Mouse (Mus musculus) kidney, postnatal 0 days (tissue): Measurements from ENCODE around the gene Relb. TPM values are rescaled to one million over a fixed set of nuclear protein-coding genes. Genes with fewer than 3 reads are reported as not detected.

ENCODE experiments used
- ATAC-seq: fragments of 200-750 bp; cut with Nextera tagmentation; replicated peaks from 2 replicates; pipeline ENCODE4 v1.8.0; 2017; ENCODE audit warnings: low read depth, moderate number of reproducible peaks, moderate TSS enrichment, moderate library complexity; ENCODE audit not compliant: low FRiP score
- DNase-seq: peaks from one replicate; pipeline ENCODE4 v3.0.0-alpha.2; 2016; ENCODE audit warnings: low spot score
- H3K27ac ChIP-seq: fragments of 300-500 bp; sonication (generic); 2 replicates; pipeline ENCODE4 v1.5.1; 2014; ENCODE audit warnings: mild to moderate bottlenecking
- H3K27me3 ChIP-seq: fragments of 300-500 bp; sonication (generic); 2 replicates; pipeline ENCODE4 v1.6.1; 2014; ENCODE audit warnings: low read length, mixed read lengths; ENCODE audit not compliant: insufficient read depth
- H3K36me3 ChIP-seq: fragments of 300-500 bp; sonication (generic); 2 replicates; pipeline ENCODE4 v1.6.1; 2014; ENCODE audit warnings: low read length, mixed read lengths; ENCODE audit not compliant: insufficient read depth
- H3K4me1 ChIP-seq: fragments of 300-500 bp; sonication (generic); replicated peaks from 2 replicates; pipeline ENCODE4 v1.6.1; 2014; ENCODE audit warnings: antibody characterized with exemption, low read length, mixed read lengths; ENCODE audit not compliant: insufficient read depth
- H3K4me2 ChIP-seq: fragments of 300-500 bp; sonication (generic); 2 replicates; pipeline ENCODE4 v1.6.1; 2014; ENCODE audit warnings: mild to moderate bottlenecking, low read length, moderate library complexity, mixed read lengths
- H3K4me3 ChIP-seq: fragments of 300-500 bp; sonication (generic); replicated peaks from 2 replicates; pipeline ENCODE4 v1.5.1; 2014; ENCODE audit warnings: low read depth, low read length
- H3K9ac ChIP-seq: fragments of 300-500 bp; sonication (generic); 2 replicates; pipeline ENCODE4 v1.6.1; 2014; ENCODE audit warnings: low read depth, low read length
- H3K9me3 ChIP-seq: fragments of 300-500 bp; sonication (generic); replicated peaks from 2 replicates; pipeline ENCODE4 v1.6.1; 2016; ENCODE audit warnings: low read length, inconsistent platforms, mixed read lengths
- CTCF ChIP-seq: IDR thresholded peaks from 2 replicates; pipeline ENCODE4 v1.5.1; 2016; ENCODE audit warnings: antibody characterized with exemption, low read depth, mild to moderate bottlenecking, moderate library complexity
- WGBS: fragments of 180-500 bp; shearing (Covaris S2); extraction: QIAGEN DNeasy Blood & Tissue Kit; methylation state at CpG from one replicate; pipeline ENCODE4 v1.1.7; 2014; 5-methylcytosine and 5-hydroxymethylcytosine counted together
- polyA plus RNA-seq: library from polyadenylated mRNA; unstranded; fragments of >200 nt; fragmentation: Nextera tagmentation; extraction: Ambion mirVana; gene quantifications from 2 replicates; pipeline ENCODE4 v1.2.1, GENCODE M21; 2015

Relb gene
- polyA plus RNA-seq, 1 experiment from 2014 or later = 10.6 TPM

DNA sequence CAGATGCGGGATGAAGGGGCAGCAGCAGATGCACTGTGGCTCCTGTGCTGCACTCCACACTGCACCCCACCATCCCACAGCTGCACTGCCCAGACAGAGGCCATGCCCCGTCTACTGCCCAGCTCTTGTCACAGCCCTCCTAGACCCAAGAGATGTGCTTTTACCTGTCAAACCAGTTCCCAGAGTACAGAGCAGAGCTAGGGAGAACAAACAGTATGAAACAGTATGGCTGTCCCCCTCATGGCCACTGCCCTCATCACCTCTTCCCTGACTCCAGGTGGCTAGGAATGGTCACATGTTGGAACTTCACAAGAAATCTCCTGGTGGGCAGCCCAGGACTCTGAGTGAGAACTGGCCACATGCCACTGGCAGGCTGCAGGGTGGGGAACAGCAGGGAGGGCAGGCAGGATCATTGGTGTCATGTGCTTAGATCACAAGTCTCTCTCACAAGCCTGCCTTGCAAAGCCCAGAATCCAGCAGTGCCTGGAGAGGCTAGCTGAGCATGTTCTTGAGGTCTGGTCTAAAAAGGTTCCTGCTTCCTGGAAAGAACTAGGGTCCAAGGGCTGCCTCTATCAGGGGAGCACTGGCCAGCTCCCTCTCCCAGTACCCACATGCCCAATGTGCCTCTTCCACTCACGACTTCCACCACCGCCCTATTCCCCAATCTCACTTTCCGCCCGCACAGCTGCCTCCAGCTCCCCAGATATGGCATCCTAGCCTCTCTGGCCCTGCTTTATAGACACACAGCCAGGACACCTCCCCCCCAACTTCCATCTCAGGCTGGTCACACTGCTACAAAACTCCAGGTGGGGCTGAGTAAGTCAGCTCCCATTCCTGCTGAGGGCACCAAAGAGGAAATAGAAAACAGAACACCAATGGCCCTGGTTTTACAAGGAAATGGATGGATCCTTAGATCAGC is 71.0 kb downstream of the Relb start:
- ATAC-seq = no peak
- WGBS = 94% methylated on average over 6 of the region's 6 CpGs
- Histone ChIP-seq H3K9me3 (no peaks in the 10 kb centered on the region), H3K27ac (no peak overlapping the region), H3K4me1 (peaks cover 25% of the 10 kb centered on the region), H3K9ac (no peak overlapping the region), H3K4me2 (no peak overlapping the region), H3K36me3 (0 out of 2 replicates have a peak, but pooled peaks cover 2% of the 10 kb centered on the region), H3K27me3 (no peaks in the 10 kb centered on the region), H3K4me3 (no peak overlapping the region)
- TF ChIP-seq CTCF = no peak
- no peak for DNase-seq

- Histone ChIP-seq H3K27ac (peak overlapping the region; percentile 0; the same call in 1 of the 2 replicates), H3K4me1 (peaks cover 25% of the 10 kb centered on the region), H3K9ac (no peak overlapping the region), H3K36me3 (0 out of 2 replicates have a peak, but pooled peaks cover 2% of the 10 kb centered on the region), H3K9me3 (no peaks in the 10 kb centered on the region), H3K4me2 (no peak overlapping the region), H3K27me3 (no peaks in the 10 kb centered on the region), H3K4me3 (no peak overlapping the region)
- 93% methylated on average over 2 of the region's 2 CpGs for WGBS
- TF ChIP-seq CTCF = no peak
- DNase-seq (no peak), ATAC-seq (no peak)
Observed at GRCm38 (mm10) chr7:19557086-19557485, 72.2 kb downstream of the Relb start.

Other genes with a start within 250 kb of the Relb start
- gene Ercc2, start 247.4 kb downstream of the Relb start, polyA plus RNA-seq = 11.0 and 11.5 TPM in 2 replicates
- 6.7 and 8.2 TPM in 2 replicates for gene Klc3, start 225.3 kb downstream of the Relb start, polyA plus RNA-seq
- gene Ckm, start 224.7 kb downstream of the Relb start, polyA plus RNA-seq = 1.0 and 1.2 TPM in 2 replicates
- 6.6 and 7.9 TPM in 2 replicates for gene Mark4, start 170.6 kb downstream of the Relb start, polyA plus RNA-seq
- gene Exoc3l2, start 166.1 kb downstream of the Relb start, polyA plus RNA-seq = 6.7 and 8.0 TPM in 2 replicates
- gene Bloc1s3, start 121.1 kb downstream of the Relb start, polyA plus RNA-seq = 2.7 and 3.0 TPM in 2 replicates
- gene Trappc6a, start 121.0 kb downstream of the Relb start, polyA plus RNA-seq = 88.5 and 91.7 TPM in 2 replicates
- gene Nkpd1, start 111.6 kb downstream of the Relb start, polyA plus RNA-seq = not detected in 2 replicates
- gene Ppp1r37, start 66.4 kb downstream of the Relb start, polyA plus RNA-seq = 15.3 and 17.1 TPM in 2 replicates
- 0.17 and 0.34 TPM in 2 replicates for gene Zfp296, start 52.2 kb downstream of the Relb start, polyA plus RNA-seq
- gene Gemin7, start 51.8 kb downstream of the Relb start, polyA plus RNA-seq = 164 and 167 TPM in 2 replicates
- gene Clasrp, start 25.0 kb downstream of the Relb start, polyA plus RNA-seq = 33.5 and 35.1 TPM in 2 replicates
- 96.9 and 97.8 TPM in 2 replicates for gene Clptm1, start 35.6 kb upstream of the Relb start, polyA plus RNA-seq
- gene Apoc2, start 48.5 kb upstream of the Relb start, polyA plus RNA-seq = 1.8 and 2.4 TPM in 2 replicates
- gene Gm44805, start 52.0 kb upstream of the Relb start, polyA plus RNA-seq = 0.79 TPM in 1 of 2 replicates, not detected in the other
- gene Apoc4, start 52.0 kb upstream of the Relb start, polyA plus RNA-seq = 0.26 and 0.60 TPM in 2 replicates
- gene Apoc1, start 63.2 kb upstream of the Relb start, polyA plus RNA-seq = 37.1 and 48.4 TPM in 2 replicates
- 511 and 585 TPM in 2 replicates for gene Apoe, start 69.8 kb upstream of the Relb start, polyA plus RNA-seq
- gene Tomm40, start 86.0 kb upstream of the Relb start, polyA plus RNA-seq = 163 and 167 TPM in 2 replicates
- gene Nectin2, start 121.0 kb upstream of the Relb start, polyA plus RNA-seq = 112 and 114 TPM in 2 replicates
- 378 and 394 TPM in 2 replicates for gene Bcam, start 141.6 kb upstream of the Relb start, polyA plus RNA-seq
- gene Cblc, start 167.4 kb upstream of the Relb start, polyA plus RNA-seq = 14.6 and 16.9 TPM in 2 replicates
- gene Bcl3, start 193.3 kb upstream of the Relb start, polyA plus RNA-seq = 3.5 and 3.8 TPM in 2 replicates
- not detected in 2 replicates for gene Gm19345, start 222.6 kb upstream of the Relb start, polyA plus RNA-seq
- gene Ceacam16, start 231.9 kb upstream of the Relb start, polyA plus RNA-seq = not detected in 2 replicates